Mouse (Mus musculus): ENCODE measurements around the gene Gna13.

GRCm38 (mm10) chr11:109360581-109361040 lies 2.0 kb upstream of the Gna13 start:
- TF ChIP-seq CTCF (IDR thresholded peaks at IDR 0.05; ENCODE audit: borderline replicate concordance, insufficient read depth, low read length) (no peak), POLR2A (IDR thresholded peaks at IDR 0.05; ENCODE audit: low read depth, low read length) (no peak)
